Mouse (Mus musculus) hindbrain, embryonic 11.5 days (tissue): ENCODE measurements around the gene Gpd1l. TPM values are rescaled to one million over a fixed set of nuclear protein-coding genes. Genes with fewer than 3 reads are reported as not detected.

Experiments
- ATAC-seq: fragments of 200-750 bp; cut with Nextera tagmentation; 2 replicates; pipeline ENCODE4 v1.8.0; 2017; ENCODE audit warnings: mild to moderate bottlenecking, moderate TSS enrichment, moderate library complexity; ENCODE audit not compliant: low FRiP score
- DNase-seq: peaks from one replicate; pipeline ENCODE4 v3.0.0-alpha.2; 2015; ENCODE audit warnings: low spot score
- H3K27ac ChIP-seq: fragments of 300-500 bp; sonication (generic); 2 replicates; pipeline ENCODE4 v1.5.1; 2014; ENCODE audit warnings: mild to moderate bottlenecking, low read depth, low read length
- H3K27me3 ChIP-seq: fragments of 300-500 bp; sonication (generic); 2 replicates; pipeline ENCODE4 v1.6.1; 2014; ENCODE audit warnings: mild to moderate bottlenecking, low read length, moderate library complexity, mixed read lengths; ENCODE audit not compliant: control insufficient read depth, insufficient read depth
- H3K36me3 ChIP-seq: fragments of 300-500 bp; sonication (generic); 2 replicates; pipeline ENCODE4 v1.6.1; 2014; ENCODE audit warnings: mild to moderate bottlenecking, low read length, moderate library complexity, mixed read lengths; ENCODE audit not compliant: control insufficient read depth, insufficient read depth
- H3K4me1 ChIP-seq: fragments of 300-500 bp; sonication (generic); replicated peaks from 2 replicates; pipeline ENCODE4 v1.6.1; 2014; ENCODE audit warnings: low read length, mixed read lengths; ENCODE audit not compliant: control insufficient read depth, insufficient read depth
- H3K4me2 ChIP-seq: fragments of 300-500 bp; sonication (generic); replicated peaks from 2 replicates; pipeline ENCODE4 v1.6.1; 2014; ENCODE audit warnings: mild to moderate bottlenecking, low read depth, low read length
- H3K4me3 ChIP-seq: fragments of 300-500 bp; sonication (generic); 2 replicates; pipeline ENCODE4 v1.5.1; 2014; ENCODE audit warnings: low read depth, low read length
- H3K9ac ChIP-seq: fragments of 300-500 bp; sonication (generic); 2 replicates; pipeline ENCODE4 v1.6.1; 2014; ENCODE audit warnings: low read depth, low read length
- H3K9me3 ChIP-seq: fragments of 300-500 bp; sonication (generic); 2 replicates; pipeline ENCODE4 v1.6.1; 2016; ENCODE audit warnings: low read length; ENCODE audit not compliant: control insufficient read depth
- whole genome bisulfite sequencing: fragments of 180-500 bp; shearing (Covaris S2); extraction: QIAGEN DNeasy Blood & Tissue Kit; methylation state at CpG from one replicate; pipeline ENCODE4 v1.1.7; 2014; 5-methylcytosine and 5-hydroxymethylcytosine counted together
- polyA plus RNA-seq: library from polyadenylated mRNA; unstranded; fragments of >200 nt; fragmentation: Nextera tagmentation; extraction: Ambion mirVana; gene quantifications from 2 replicates; pipeline ENCODE4 v1.2.1, GENCODE M21; 2014

Gene Gpd1l
- polyA plus RNA-seq, 1 experiment from 2014 or later, result 9.8 TPM

DNA sequence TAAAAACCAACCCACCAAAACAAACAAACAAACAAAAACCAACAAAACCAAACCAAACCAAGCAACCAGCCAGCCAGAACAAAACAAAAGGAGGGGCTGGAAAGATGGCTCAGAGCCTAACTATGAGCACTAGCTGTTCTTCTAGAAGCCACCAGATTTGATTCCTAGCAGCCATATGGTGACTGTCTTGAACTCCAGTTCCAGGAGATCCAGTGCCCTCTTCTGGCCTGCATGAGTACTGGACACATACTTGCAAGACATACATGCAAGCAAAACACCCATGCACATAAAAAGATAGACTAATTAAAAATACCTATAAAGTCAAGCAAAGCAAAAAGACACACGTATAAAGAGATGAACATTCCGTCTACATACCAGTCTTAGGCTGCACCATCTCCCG, 46.1 kb downstream of the Gpd1l start:
- no peaks in the 10 kb centered on the region for H3K36me3 ChIP-seq
- no peaks in the 10 kb centered on the region for H3K9me3 ChIP-seq
- H3K4me1 ChIP-seq, result no peaks in the 10 kb centered on the region
- no peak overlapping the region for H3K4me2 ChIP-seq
- no peak overlapping the region for H3K27ac ChIP-seq
- DNase-seq (peak; percentile 24), ATAC-seq (no peak)
- no peak overlapping the region for H3K9ac ChIP-seq
- no peaks in the 10 kb centered on the region for H3K27me3 ChIP-seq
- H3K4me3 ChIP-seq, result no peak overlapping the region
- WGBS, result 94% methylated on average over 3 of the region's 3 CpGs

DNA sequence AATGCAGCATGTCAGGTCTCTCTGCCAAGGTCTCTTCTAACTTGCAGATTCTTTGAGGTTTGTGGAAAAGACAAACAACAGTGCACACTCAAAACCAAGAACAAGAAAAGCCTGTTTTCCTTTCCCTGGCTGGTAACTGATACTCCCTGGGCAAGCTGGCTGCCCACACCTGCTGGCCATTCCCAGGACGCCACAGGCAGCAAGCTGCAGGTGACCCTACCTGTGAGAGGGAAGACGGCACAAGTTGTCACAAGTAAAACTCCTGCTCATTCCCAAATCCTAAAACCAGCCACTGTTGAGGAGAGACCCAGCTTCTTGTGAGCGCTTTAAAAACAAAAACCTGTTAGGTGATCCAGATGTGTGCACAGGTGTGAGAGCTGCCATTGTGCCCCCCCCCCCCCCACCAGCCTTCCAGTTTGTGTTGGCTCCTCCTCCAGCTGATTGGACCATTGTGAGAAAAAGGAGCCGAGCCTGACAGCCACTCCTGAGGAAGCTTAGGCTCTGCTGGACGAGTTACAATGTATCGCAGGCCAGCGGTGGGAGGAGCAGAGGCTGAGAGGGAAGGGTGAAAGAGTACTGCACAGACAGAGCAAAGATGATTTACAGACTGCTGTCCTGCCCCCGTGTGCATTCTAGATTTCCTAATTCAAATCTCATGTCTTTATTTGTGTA, 47.7 kb downstream of the Gpd1l start:
- Histone ChIP-seq H3K9me3 (no peaks in the 10 kb centered on the region), H3K27me3 (no peaks in the 10 kb centered on the region), H3K36me3 (no peaks in the 10 kb centered on the region), H3K4me1 (no peaks in the 10 kb centered on the region), H3K27ac (no peak overlapping the region), H3K4me3 (no peak overlapping the region), H3K4me2 (no peak overlapping the region), H3K9ac (no peak overlapping the region)
- DNase-seq, result no peak
- 32% methylated on average over 8 of the region's 8 CpGs for WGBS
- no peak for ATAC-seq

DNA sequence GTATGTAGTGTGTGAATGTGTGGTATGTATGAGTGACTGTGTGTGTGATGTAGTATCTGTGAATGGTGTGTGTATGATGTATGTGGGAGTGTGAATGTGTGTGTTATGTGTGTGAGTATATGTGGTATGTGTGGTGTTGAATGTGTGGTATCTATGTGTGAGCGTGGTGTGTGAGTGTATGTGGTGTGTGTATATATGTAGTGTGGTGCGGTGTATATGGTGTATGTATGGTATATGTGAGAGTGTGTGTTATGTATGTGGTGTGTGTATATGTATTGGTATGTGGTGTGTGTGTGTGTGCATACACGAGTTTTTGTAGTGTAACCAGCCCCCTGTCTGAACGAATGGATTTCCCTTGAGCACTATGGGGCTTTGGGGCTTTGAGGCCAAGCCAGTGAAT, 48.2 kb downstream of the Gpd1l start:
- no peak for DNase-seq
- Histone ChIP-seq H3K9ac (no peak overlapping the region), H3K4me3 (no peak overlapping the region), H3K27ac (no peak overlapping the region), H3K9me3 (no peaks in the 10 kb centered on the region), H3K36me3 (no peaks in the 10 kb centered on the region), H3K4me1 (no peaks in the 10 kb centered on the region), H3K27me3 (no peaks in the 10 kb centered on the region), H3K4me2 (no peak overlapping the region)
- 89% methylated on average over 4 of the region's 4 CpGs for WGBS
- no peak for ATAC-seq

DNA sequence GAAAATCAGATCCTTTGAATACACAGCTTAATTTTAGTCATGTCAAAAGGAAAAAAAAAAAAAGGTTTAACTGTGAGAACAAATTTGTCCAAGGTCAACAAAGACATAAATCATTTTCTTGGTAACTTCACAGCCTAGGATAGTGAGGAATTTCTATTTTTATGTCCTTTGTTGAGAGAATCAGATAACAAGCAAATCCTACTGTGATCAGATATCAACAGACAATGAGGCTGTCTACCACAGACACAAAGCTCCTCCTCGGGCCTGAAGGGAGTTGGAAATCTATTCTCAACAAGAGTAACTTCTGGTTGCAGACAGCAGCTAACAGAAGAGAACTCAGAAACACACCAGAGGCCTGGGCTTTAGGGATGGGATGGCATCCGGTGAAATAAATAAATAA, 51.8 kb downstream of the Gpd1l start:
- DNase-seq (no peak), ATAC-seq (no peak)
- Histone ChIP-seq H3K9ac (no peak overlapping the region), H3K27me3 (no peaks in the 10 kb centered on the region), H3K27ac (no peak overlapping the region), H3K4me3 (no peak overlapping the region), H3K4me2 (no peak overlapping the region), H3K36me3 (no peaks in the 10 kb centered on the region), H3K9me3 (no peaks in the 10 kb centered on the region), H3K4me1 (no peaks in the 10 kb centered on the region)
- 83% methylated on average over 2 of the region's 2 CpGs for WGBS

DNA sequence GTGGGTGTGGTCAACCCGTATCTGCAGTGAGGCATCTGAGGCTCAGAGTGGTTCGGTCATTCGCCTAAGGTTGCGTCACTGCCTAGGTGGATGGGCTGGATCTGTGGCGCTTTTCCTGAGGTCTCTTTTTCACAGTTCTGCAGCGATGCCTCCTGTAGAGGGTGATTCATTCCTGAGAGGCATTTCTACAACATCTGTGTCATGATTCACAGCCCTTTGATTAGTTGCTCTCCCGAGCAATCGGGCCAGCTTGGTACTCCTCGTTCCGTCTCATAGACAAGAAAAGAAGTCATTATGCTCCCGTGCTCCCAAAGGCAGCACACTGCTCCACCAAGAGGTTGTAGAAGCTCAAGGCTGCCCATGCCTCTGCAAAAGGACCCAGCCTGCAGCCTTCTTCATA, 78.5 kb downstream of the Gpd1l start:
- ATAC-seq, result no peak
- Histone ChIP-seq H3K27me3 (no peaks in the 10 kb centered on the region), H3K9me3 (no peaks in the 10 kb centered on the region), H3K9ac (no peak overlapping the region), H3K4me1 (no peaks in the 10 kb centered on the region), H3K27ac (no peak overlapping the region), H3K36me3 (no peaks in the 10 kb centered on the region), H3K4me3 (no peak overlapping the region), H3K4me2 (no peak overlapping the region)
- DNase-seq, result no peak
- 80% methylated on average over 11 of the region's 11 CpGs for WGBS

DNA sequence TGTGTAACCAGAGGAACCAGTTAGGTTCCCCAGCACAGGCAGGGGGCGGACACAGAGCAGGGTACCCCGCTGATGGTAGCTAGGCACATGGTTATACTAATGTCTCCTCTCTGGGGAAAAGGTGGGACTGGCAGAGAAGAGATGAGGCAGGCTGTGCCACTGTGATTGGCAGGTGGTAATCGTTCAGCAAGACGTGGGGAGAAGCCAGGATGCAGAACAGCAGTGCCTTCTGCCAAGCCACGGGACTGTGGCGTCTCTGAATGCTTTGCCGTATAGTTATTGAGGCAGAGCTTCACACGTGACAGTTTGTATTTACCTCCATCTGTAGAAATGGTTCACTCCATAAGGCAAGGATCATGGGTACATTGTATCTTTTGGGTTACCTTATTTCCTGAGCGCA, 79.1 kb downstream of the Gpd1l start:
- DNase-seq, result no peak
- Histone ChIP-seq H3K4me3 (no peak overlapping the region), H3K9ac (no peak overlapping the region), H3K9me3 (no peaks in the 10 kb centered on the region), H3K4me2 (no peak overlapping the region), H3K27ac (no peak overlapping the region), H3K36me3 (no peaks in the 10 kb centered on the region), H3K27me3 (no peaks in the 10 kb centered on the region), H3K4me1 (no peaks in the 10 kb centered on the region)
- WGBS, result 76% methylated on average over 9 of the region's 9 CpGs
- ATAC-seq, result no peak

DNA sequence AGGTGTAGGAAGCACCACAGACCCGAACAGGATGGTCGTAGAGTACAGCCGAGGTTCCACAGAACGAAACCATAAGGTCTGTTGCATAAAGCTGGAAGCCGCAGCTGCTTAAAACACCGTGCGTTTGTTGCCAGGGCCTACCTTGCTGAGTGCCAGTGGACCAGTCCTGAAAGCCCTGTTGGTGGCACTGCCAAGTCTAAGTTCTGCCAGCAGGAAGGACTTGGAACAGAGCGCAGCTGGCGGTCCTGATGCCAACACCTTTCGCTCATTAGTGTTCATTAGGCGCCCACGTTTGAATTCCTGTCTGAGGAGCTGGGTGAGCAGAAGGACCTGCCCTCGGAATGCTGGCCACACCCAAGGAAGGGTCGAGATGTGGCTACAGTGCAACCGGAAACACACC, 80.5 kb downstream of the Gpd1l start:
- H3K4me1 ChIP-seq, result no peaks in the 10 kb centered on the region
- H3K4me3 ChIP-seq, result no peak overlapping the region
- no peaks in the 10 kb centered on the region for H3K36me3 ChIP-seq
- no peak for DNase-seq
- ATAC-seq, result no peak
- H3K27me3 ChIP-seq, result no peaks in the 10 kb centered on the region
- H3K9ac ChIP-seq, result no peak overlapping the region
- WGBS, result 88% methylated on average over 15 of the region's 15 CpGs
- H3K9me3 ChIP-seq, result no peaks in the 10 kb centered on the region
- no peak overlapping the region for H3K4me2 ChIP-seq
- H3K27ac ChIP-seq, result no peak overlapping the region

DNA sequence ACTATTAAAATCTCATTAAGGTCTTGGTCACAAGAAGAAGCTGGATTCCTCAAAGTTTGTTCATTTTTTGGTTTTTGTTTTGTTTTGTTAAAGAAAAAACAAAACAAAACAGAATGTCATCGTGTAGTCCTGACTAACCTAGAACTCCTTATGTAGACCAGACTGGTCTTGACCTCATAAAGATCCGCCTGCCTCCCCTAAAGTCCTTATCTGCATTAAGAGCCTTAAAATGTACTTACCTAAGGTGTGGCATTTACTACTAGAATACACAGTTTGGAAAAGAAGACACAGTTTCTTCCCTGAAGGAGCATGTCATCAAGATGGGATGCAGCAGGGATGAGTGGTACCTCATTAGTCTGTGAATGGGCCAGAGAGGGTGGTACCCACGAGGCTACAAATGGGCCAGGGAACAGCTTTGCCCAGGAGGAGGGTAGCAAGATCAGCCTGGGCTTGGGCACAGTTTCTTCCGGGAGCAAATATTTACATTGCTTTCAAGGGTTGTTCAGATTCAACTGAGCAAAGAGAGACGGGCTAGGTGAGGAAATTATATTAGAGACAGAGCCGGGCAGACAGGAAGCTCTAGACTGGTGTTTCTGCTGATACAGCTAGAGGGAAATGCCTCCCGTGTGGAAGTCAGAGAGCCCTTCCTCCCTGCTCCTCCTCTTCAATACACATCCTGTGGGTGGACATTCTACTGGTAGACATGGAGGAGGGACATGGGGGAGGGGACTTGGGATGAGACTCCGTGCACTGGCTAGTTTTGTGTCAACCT, 82.2 kb downstream of the Gpd1l start:
- H3K36me3 ChIP-seq, result no peaks in the 10 kb centered on the region
- H3K27ac ChIP-seq, result no peak overlapping the region
- WGBS, result 82% methylated on average over 8 of the region's 8 CpGs
- ATAC-seq (no peak), DNase-seq (no peak)
- no peak overlapping the region for H3K9ac ChIP-seq
- H3K4me3 ChIP-seq, result no peak overlapping the region
- H3K4me1 ChIP-seq, result no peaks in the 10 kb centered on the region
- H3K4me2 ChIP-seq, result no peak overlapping the region
- H3K9me3 ChIP-seq, result no peaks in the 10 kb centered on the region
- no peaks in the 10 kb centered on the region for H3K27me3 ChIP-seq
